Mouse (Mus musculus) stomach, postnatal 0 days (tissue): ENCODE data around the gene Gcsam. TPM values are rescaled to one million over a fixed set of nuclear protein-coding genes. Genes with fewer than 3 reads are reported as not detected.

Experiments
- ATAC-seq: fragments of 200-750 bp; cut with Nextera tagmentation; 2 replicates; pipeline ENCODE4 v1.8.0; 2017; ENCODE audit not compliant: low FRiP score, low TSS enrichment
- DNase-seq: peaks from one replicate; pipeline ENCODE4 v3.0.0-alpha.2; 2016; ENCODE audit warnings: low spot score
- H3K27ac ChIP-seq: fragments of 300-500 bp; sonication (generic); replicated peaks from 2 replicates; pipeline ENCODE4 v1.5.1; 2014; ENCODE audit warnings: mild to moderate bottlenecking, control low read depth
- H3K27me3 ChIP-seq: fragments of 300-500 bp; sonication (generic); 2 replicates; pipeline ENCODE4 v1.6.1; 2014; ENCODE audit warnings: low read length; ENCODE audit not compliant: control insufficient read depth, insufficient read depth
- H3K36me3 ChIP-seq: fragments of 300-500 bp; sonication (generic); 2 replicates; pipeline ENCODE4 v1.6.1; 2014; ENCODE audit warnings: low read length, mixed read lengths; ENCODE audit not compliant: control insufficient read depth, insufficient read depth
- H3K4me1 ChIP-seq: fragments of 300-500 bp; sonication (generic); replicated peaks from 2 replicates; pipeline ENCODE4 v1.6.1; 2014; ENCODE audit warnings: antibody characterized with exemption; ENCODE audit not compliant: control insufficient read depth, insufficient read depth
- H3K4me2 ChIP-seq: fragments of 300-500 bp; sonication (generic); replicated peaks from 2 replicates; pipeline ENCODE4 v1.6.1; 2014; ENCODE audit warnings: low read depth, mild to moderate bottlenecking, control low read depth, moderate library complexity
- H3K4me3 ChIP-seq: fragments of 300-500 bp; sonication (generic); 2 replicates; pipeline ENCODE4 v1.5.1; 2014; ENCODE audit warnings: low read depth, low read length, control low read depth
- H3K9ac ChIP-seq: fragments of 300-500 bp; sonication (generic); 2 replicates; pipeline ENCODE4 v1.6.1; 2014; ENCODE audit warnings: mild to moderate bottlenecking, low read length, control low read depth, mixed read lengths
- H3K9me3 ChIP-seq: fragments of 300-500 bp; sonication (generic); 2 replicates; pipeline ENCODE4 v1.6.1; 2016; ENCODE audit warnings: low read length; ENCODE audit not compliant: control insufficient read depth
- CTCF ChIP-seq: IDR thresholded peaks from 2 replicates; pipeline ENCODE4 v1.5.1; 2016; ENCODE audit warnings: antibody characterized with exemption, low read depth, mild to moderate bottlenecking, moderate library complexity
- EP300 ChIP-seq: optimal IDR thresholded peaks from 2 replicates; pipeline ENCODE3; 2016; ENCODE audit warnings: antibody characterized with exemption
- WGBS: fragments of 180-500 bp; shearing (Covaris S2); extraction: QIAGEN DNeasy Blood & Tissue Kit; methylation state at CpG from one replicate; pipeline ENCODE4 v1.1.7; 2014; 5-methylcytosine and 5-hydroxymethylcytosine counted together
- polyA plus RNA-seq: library from polyadenylated mRNA; unstranded; fragments of >200 nt; fragmentation: Nextera tagmentation; extraction: Ambion mirVana; gene quantifications from 2 replicates; pipeline ENCODE4 v1.2.1, GENCODE M21; 2015

The Gcsam gene
- polyA plus RNA-seq, 1 experiment from 2014 or later: 0.11 TPM

- ATAC-seq: no peak
- Histone ChIP-seq H3K4me1 (no peaks in the 10 kb centered on the region), H3K9me3 (no peaks in the 10 kb centered on the region), H3K4me3 (no peak overlapping the region), H3K9ac (no peak overlapping the region), H3K4me2 (no peak overlapping the region), H3K36me3 (no peaks in the 10 kb centered on the region), H3K27me3 (no peaks in the 10 kb centered on the region), H3K27ac (no peak overlapping the region)
- DNase-seq: no peak
- TF ChIP-seq CTCF (no peak), EP300 (no peak)
Observed at GRCm38 (mm10) chr16:45595494-45595893, 14.7 kb upstream of the Gcsam start.

- DNase-seq (peak; percentile 42), ATAC-seq (peak; percentile 87)
- H3K27me3 ChIP-seq: no peaks in the 10 kb centered on the region
- H3K4me2 ChIP-seq: no peak overlapping the region
- 14% methylated on average over 4 of the region's 4 CpGs for WGBS
- no peak overlapping the region for H3K9ac ChIP-seq
- TF ChIP-seq EP300 (no peak), CTCF (peak; percentile 93)
- H3K9me3 ChIP-seq: no peaks in the 10 kb centered on the region
- H3K4me1 ChIP-seq: no peaks in the 10 kb centered on the region
- H3K36me3 ChIP-seq: no peaks in the 10 kb centered on the region
- no peak overlapping the region for H3K4me3 ChIP-seq
- peak overlapping the region; percentile 66 for H3K27ac ChIP-seq
Observed at GRCm38 (mm10) chr16:45608481-45608954, 1.7 kb upstream of the Gcsam start.

GRCm38 (mm10) chr16:45609300-45609699, 880 bp upstream of the Gcsam start:
- TF ChIP-seq CTCF (peak; percentile 83), EP300 (no peak)
- H3K36me3 ChIP-seq: no peaks in the 10 kb centered on the region
- H3K27me3 ChIP-seq: no peaks in the 10 kb centered on the region
- no peaks in the 10 kb centered on the region for H3K9me3 ChIP-seq
- DNase-seq (peak; percentile 29), ATAC-seq (0 out of 2 replicates have a peak, but pooled peaks have one; percentile 55)
- 60% methylated on average over 3 of the region's 3 CpGs for WGBS
- no peak overlapping the region for H3K4me2 ChIP-seq
- H3K9ac ChIP-seq: no peak overlapping the region
- H3K4me1 ChIP-seq: no peaks in the 10 kb centered on the region
- H3K27ac ChIP-seq: peak overlapping the region; percentile 66; the same call in 1 of the 2 replicates
- H3K4me3 ChIP-seq: no peak overlapping the region

GRCm38 (mm10) chr16:45613247-45613646, 3.1 kb downstream of the Gcsam start:
- no peak for TF ChIP-seq EP300
- no peak for TF ChIP-seq CTCF
- no peak for DNase-seq
- WGBS: 39% methylated on average over 2 of the region's 2 CpGs

GRCm38 (mm10) chr16:45615944-45616343, 5.8 kb downstream of the Gcsam start:
- no peak overlapping the region for H3K4me3 ChIP-seq
- DNase-seq (no peak), ATAC-seq (no peak)
- no peaks in the 10 kb centered on the region for H3K9me3 ChIP-seq
- WGBS: 89% methylated on average over 1 of the region's 1 CpGs
- H3K4me1 ChIP-seq: no peaks in the 10 kb centered on the region
- H3K27me3 ChIP-seq: no peaks in the 10 kb centered on the region
- no peak overlapping the region for H3K4me2 ChIP-seq
- no peak overlapping the region for H3K9ac ChIP-seq
- TF ChIP-seq EP300 (no peak), CTCF (no peak)
- no peak overlapping the region for H3K27ac ChIP-seq
- no peaks in the 10 kb centered on the region for H3K36me3 ChIP-seq

More at GRCm38 (mm10) chr16:45613247-45613646, 3.1 kb downstream of the Gcsam start:
- Histone ChIP-seq H3K4me1 (no peaks in the 10 kb centered on the region), H3K27ac (no peak overlapping the region), H3K27me3 (no peaks in the 10 kb centered on the region), H3K4me3 (no peak overlapping the region), H3K9ac (no peak overlapping the region), H3K4me2 (no peak overlapping the region), H3K9me3 (no peaks in the 10 kb centered on the region), H3K36me3 (no peaks in the 10 kb centered on the region)
- ATAC-seq: no peak

- no peak for ATAC-seq
- H3K27ac ChIP-seq: no peak overlapping the region
- WGBS: 40% methylated on average over 8 of the region's 8 CpGs
- TF ChIP-seq CTCF (no peak), EP300 (no peak)
- no peak for DNase-seq
- no peaks in the 10 kb centered on the region for H3K9me3 ChIP-seq
- H3K36me3 ChIP-seq: no peaks in the 10 kb centered on the region
- H3K27me3 ChIP-seq: no peaks in the 10 kb centered on the region
- H3K9ac ChIP-seq: no peak overlapping the region
- H3K4me1 ChIP-seq: no peaks in the 10 kb centered on the region
- H3K4me3 ChIP-seq: no peak overlapping the region
- H3K4me2 ChIP-seq: no peak overlapping the region
Observed at GRCm38 (mm10) chr16:45619751-45620375, 9.7 kb downstream of the Gcsam start.
